Mouse (Mus musculus) kidney, embryonic 16.5 days (tissue): ENCODE data around the gene Arhgap4. TPM values are rescaled to one million over a fixed set of nuclear protein-coding genes. Genes with fewer than 3 reads are reported as not detected.

Experiments
- ATAC-seq: fragments of 200-750 bp; cut with Nextera tagmentation; 2 replicates; pipeline ENCODE4 v1.8.0; 2017; ENCODE audit warnings: moderate TSS enrichment; ENCODE audit not compliant: low FRiP score, low TSS enrichment
- H3K27ac ChIP-seq: fragments of 300-500 bp; sonication (generic); 2 replicates; pipeline ENCODE4 v1.5.1; 2014; ENCODE audit warnings: low read length
- H3K27me3 ChIP-seq: fragments of 300-500 bp; sonication (generic); 2 replicates; pipeline ENCODE4 v1.6.1; 2014; ENCODE audit warnings: low read length, control low read depth, mixed read lengths; ENCODE audit not compliant: insufficient read depth
- H3K36me3 ChIP-seq: fragments of 300-500 bp; sonication (generic); 2 replicates; pipeline ENCODE4 v1.6.1; 2014; ENCODE audit warnings: low read length, control low read depth, mixed read lengths; ENCODE audit not compliant: insufficient read depth
- H3K4me1 ChIP-seq: fragments of 300-500 bp; sonication (generic); 2 replicates; pipeline ENCODE4 v1.6.1; 2014; ENCODE audit warnings: low read length, control low read depth, mixed read lengths; ENCODE audit not compliant: insufficient read depth
- H3K4me2 ChIP-seq: fragments of 300-500 bp; sonication (generic); replicated peaks from 2 replicates; pipeline ENCODE4 v1.6.1; 2014; ENCODE audit warnings: low read depth, low read length
- H3K4me3 ChIP-seq: fragments of 300-500 bp; sonication (generic); 2 replicates; pipeline ENCODE4 v1.5.1; 2014; ENCODE audit warnings: mild to moderate bottlenecking, low read length
- H3K9ac ChIP-seq: fragments of 300-500 bp; sonication (generic); replicated peaks from 2 replicates; pipeline ENCODE4 v1.6.1; 2014; ENCODE audit warnings: low read length
- H3K9me3 ChIP-seq: fragments of 300-500 bp; sonication (generic); 2 replicates; pipeline ENCODE4 v1.6.1; 2016; ENCODE audit warnings: low read length, control low read depth
- WGBS: fragments of 180-500 bp; shearing (Covaris S2); extraction: QIAGEN DNeasy Blood & Tissue Kit; methylation state at CpG from one replicate; pipeline ENCODE4 v1.1.7; 2014; 5-methylcytosine and 5-hydroxymethylcytosine counted together
- polyA plus RNA-seq: library from polyadenylated mRNA; unstranded; fragments of >200 nt; fragmentation: Nextera tagmentation; extraction: Ambion mirVana; gene quantifications from 2 replicates; pipeline ENCODE4 v1.2.1, GENCODE M21; 2015

Gene Arhgap4
- polyA plus RNA-seq, 1 experiment from 2014 or later = 4.3 TPM

DNA sequence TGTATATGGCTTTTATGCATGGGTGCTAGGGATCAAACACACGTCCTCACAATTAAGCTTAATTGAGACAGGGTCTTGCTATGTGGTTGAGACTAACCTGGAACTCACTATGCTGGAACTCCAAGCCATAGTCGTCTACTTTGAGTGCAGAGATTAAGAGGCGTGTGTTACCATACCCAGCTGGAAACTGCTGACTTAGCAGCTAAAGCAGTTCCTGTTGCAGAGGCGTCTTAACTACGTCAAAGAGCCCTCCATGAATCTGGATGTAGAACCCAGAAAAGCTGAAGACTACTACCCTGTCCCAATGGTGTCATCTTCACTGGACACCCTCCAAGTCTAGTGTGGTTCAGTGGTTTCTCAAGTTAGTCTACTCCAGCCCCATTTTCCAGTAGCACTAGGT is 3.0 kb downstream of the Arhgap4 start:
- WGBS = 80% methylated on average over 5 of the region's 5 CpGs
- Histone ChIP-seq H3K4me3 (no peak overlapping the region), H3K4me2 (no peak overlapping the region), H3K27me3 (no peaks in the 10 kb centered on the region), H3K9me3 (no peaks in the 10 kb centered on the region), H3K27ac (no peak overlapping the region), H3K36me3 (peaks cover 9% of the 10 kb centered on the region; the same call in 1 of the 2 replicates), H3K9ac (no peak overlapping the region), H3K4me1 (peaks cover 8% of the 10 kb centered on the region)
- no peak for ATAC-seq

DNA sequence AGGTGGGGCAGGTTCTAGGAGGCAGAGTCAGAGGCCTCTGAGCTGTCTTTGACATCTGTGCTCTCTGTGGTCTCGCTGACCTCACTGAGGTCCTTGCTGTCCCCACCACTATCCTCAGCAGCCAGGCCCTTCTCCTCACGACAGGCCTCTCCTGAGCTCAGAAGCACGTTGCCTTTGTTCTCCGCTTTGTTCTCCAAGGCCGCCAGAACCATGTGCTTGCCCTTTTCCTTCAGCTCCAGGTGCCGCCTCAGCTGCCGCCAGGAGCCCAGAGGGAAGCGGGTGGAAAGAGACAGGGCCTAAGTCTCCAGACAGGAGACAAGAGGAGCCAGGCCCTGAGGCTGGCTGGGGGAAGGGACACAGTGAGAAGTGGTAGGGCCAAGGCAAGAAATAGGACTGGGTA is 4.7 kb downstream of the Arhgap4 start:
- WGBS = 84% methylated on average over 8 of the region's 8 CpGs
- H3K36me3 ChIP-seq = peaks cover 9% of the 10 kb centered on the region; the same call in 1 of the 2 replicates
- H3K27me3 ChIP-seq = no peaks in the 10 kb centered on the region
- H3K4me1 ChIP-seq = peaks cover 6% of the 10 kb centered on the region
- H3K9me3 ChIP-seq = no peaks in the 10 kb centered on the region
- H3K27ac ChIP-seq = no peak overlapping the region
- ATAC-seq = no peak
- no peak overlapping the region for H3K9ac ChIP-seq
- no peak overlapping the region for H3K4me2 ChIP-seq
- no peak overlapping the region for H3K4me3 ChIP-seq

DNA sequence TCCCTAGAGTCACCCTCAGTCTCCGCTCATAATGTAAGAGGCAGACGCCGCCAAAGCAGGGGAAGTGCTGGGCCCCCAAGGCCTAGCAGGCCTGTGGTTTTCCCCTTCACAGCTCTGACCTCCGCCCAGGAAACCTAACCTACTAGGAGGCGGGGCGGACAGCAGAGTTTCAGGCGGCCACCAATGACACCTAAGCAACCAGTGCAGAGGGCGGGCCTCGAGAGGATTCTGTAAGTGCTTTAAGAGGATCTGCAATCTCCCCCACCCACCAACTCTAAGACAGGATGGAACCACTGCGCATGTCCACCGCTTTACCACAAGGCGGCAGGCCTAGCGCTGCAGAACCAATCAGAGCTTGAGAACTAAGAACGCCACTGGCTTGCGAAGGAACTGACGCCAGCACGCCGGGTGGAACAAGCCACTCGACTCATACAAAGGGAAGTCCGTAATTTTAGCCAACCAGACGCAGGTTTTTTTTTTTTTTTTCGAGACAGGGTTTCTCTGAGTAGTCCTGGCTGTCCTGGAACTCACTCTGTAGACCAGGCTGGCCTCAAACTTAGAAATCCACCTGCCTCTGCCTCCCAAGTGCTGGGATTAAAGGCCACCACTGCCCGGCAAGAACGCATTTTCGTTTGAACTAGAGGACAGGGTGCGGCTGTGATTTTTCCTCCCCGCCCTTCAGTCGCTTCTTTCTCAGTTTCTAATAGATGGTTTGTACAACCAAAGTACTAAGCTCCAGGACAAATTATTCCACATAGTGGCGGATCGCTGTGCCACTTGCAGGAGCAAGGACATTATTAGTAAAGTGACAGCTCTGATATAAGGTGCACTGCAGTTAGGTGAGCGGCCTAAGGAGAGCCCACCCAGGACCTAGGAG is 6.6 kb downstream of the Arhgap4 start:
- H3K9ac ChIP-seq = peak overlapping the region; percentile 45
- peak; percentile 98 for ATAC-seq

DNA sequence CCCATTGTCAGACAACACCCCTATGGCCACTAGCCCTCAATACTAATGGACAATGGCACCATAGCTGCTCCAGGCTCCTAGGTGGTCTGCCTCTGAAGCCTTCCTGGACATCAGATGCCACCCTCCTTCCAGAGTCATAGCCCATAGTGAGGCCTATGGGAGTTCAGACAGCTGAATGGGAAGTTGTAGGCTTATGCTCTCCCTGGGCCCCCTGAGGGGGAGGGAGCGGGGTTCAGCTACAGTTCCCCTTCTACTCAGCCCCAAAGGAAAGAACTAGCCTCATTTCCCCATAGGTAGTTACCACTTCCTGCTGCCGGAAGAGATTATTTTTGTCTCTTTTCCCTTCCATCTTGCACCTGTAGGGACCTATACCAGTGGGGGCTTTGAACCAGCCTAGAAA is 10.1 kb downstream of the Arhgap4 start:
- no peak overlapping the region for H3K9ac ChIP-seq
- H3K27ac ChIP-seq = no peak overlapping the region
- H3K4me2 ChIP-seq = no peak overlapping the region
- H3K4me1 ChIP-seq = no peaks in the 10 kb centered on the region
- no peaks in the 10 kb centered on the region for H3K36me3 ChIP-seq
- H3K9me3 ChIP-seq = no peaks in the 10 kb centered on the region
- H3K4me3 ChIP-seq = no peak overlapping the region
- 91% methylated on average over 2 of the region's 2 CpGs for WGBS
- H3K27me3 ChIP-seq = no peaks in the 10 kb centered on the region; the same call in 1 of the 2 replicates
- ATAC-seq = no peak

More for the DNA sequence above, 6.6 kb downstream of the Arhgap4 start:
- peak overlapping the region; percentile 37 for H3K4me2 ChIP-seq
- peak overlapping the region; percentile 83 for H3K27ac ChIP-seq
- H3K4me1 ChIP-seq = no peaks in the 10 kb centered on the region
- WGBS = 34% methylated on average over 31 of the region's 31 CpGs
- H3K9me3 ChIP-seq = no peaks in the 10 kb centered on the region
- H3K27me3 ChIP-seq = no peaks in the 10 kb centered on the region
- H3K36me3 ChIP-seq = peaks cover 9% of the 10 kb centered on the region; the same call in 1 of the 2 replicates
- H3K4me3 ChIP-seq = peak overlapping the region; percentile 21; the same call in 1 of the 2 replicates

DNA sequence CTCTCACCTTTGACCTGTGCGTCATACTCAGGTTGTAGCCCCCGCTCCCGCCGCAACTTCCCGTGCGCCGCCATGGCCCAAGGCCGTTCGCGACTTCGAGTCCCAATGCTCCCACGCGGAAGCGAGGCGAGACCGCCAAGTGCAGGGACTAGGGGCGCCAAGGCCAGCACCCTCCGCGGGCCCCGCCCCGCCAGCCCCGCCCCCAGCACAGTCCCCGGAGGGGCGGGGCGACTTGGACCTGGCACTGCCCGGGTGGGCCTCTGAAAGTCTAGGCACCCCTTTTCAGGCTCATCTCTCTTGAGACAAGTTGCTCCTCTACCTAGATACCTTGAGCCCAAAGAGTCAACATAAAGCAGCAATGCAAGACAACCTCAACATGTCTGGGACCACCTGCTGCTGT is 10.5 kb downstream of the Arhgap4 start:
- H3K4me3 ChIP-seq = peak overlapping the region; percentile 30
- peak overlapping the region; percentile 46; the same call in 1 of the 2 replicates for H3K9ac ChIP-seq
- H3K27me3 ChIP-seq = no peaks in the 10 kb centered on the region; the same call in 1 of the 2 replicates
- 33% methylated on average over 25 of the region's 26 CpGs for WGBS
- peak overlapping the region; percentile 50 for H3K4me2 ChIP-seq
- ATAC-seq = no peak
- H3K4me1 ChIP-seq = no peaks in the 10 kb centered on the region
- no peak overlapping the region for H3K27ac ChIP-seq
- no peaks in the 10 kb centered on the region for H3K36me3 ChIP-seq
- H3K9me3 ChIP-seq = no peaks in the 10 kb centered on the region

DNA sequence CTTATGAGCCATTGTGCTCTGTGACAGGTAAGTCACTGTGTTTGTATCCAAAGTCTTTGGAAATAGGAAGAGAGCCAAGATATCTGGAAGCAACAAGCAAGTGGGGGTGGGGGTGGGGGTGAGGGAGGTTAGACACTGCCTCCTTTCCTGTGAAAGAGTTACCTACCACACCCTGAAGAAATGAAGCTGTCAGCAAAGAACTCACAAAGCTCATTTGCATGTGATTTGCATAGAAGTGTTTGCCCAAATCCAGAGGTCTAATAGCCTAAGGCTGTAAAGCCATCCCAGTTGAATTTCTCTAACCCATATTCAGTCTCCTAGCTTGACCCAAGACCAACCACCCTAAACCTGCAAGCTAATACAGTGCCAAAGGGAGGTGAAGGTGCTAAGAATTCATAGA is 11.2 kb downstream of the Arhgap4 start:
- no peak for ATAC-seq
- Histone ChIP-seq H3K9ac (no peak overlapping the region), H3K27me3 (no peaks in the 10 kb centered on the region; the same call in 1 of the 2 replicates), H3K36me3 (no peaks in the 10 kb centered on the region), H3K4me2 (no peak overlapping the region), H3K4me1 (no peaks in the 10 kb centered on the region), H3K4me3 (peak overlapping the region; percentile 30; the same call in 1 of the 2 replicates), H3K27ac (no peak overlapping the region), H3K9me3 (no peaks in the 10 kb centered on the region)

DNA sequence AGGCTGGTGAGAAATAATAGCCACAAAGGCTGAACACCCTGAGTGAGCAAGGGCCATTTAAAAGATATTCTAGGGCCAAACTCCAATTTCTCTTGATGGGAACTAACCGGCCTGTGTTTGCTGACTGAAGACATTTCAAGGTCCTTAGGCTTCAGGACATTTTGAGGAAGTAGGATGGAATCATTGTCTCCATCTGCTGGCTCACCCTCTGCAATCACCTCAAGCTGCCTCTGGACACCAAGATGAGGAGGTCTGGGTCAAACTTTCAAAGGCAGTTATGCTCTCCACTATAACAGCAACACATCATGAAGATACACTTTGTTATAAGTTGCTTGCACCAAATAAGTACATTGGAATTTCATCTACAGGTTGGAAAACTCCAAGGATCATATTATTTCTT is 11.6 kb downstream of the Arhgap4 start:
- no peaks in the 10 kb centered on the region for H3K36me3 ChIP-seq
- H3K4me2 ChIP-seq = no peak overlapping the region
- no peak overlapping the region for H3K27ac ChIP-seq
- H3K9ac ChIP-seq = no peak overlapping the region
- H3K9me3 ChIP-seq = no peaks in the 10 kb centered on the region
- ATAC-seq = no peak
- 96% methylated on average over 1 of the region's 1 CpGs for WGBS
- no peaks in the 10 kb centered on the region; the same call in 1 of the 2 replicates for H3K27me3 ChIP-seq
- H3K4me3 ChIP-seq = no peak overlapping the region
- no peaks in the 10 kb centered on the region for H3K4me1 ChIP-seq

DNA sequence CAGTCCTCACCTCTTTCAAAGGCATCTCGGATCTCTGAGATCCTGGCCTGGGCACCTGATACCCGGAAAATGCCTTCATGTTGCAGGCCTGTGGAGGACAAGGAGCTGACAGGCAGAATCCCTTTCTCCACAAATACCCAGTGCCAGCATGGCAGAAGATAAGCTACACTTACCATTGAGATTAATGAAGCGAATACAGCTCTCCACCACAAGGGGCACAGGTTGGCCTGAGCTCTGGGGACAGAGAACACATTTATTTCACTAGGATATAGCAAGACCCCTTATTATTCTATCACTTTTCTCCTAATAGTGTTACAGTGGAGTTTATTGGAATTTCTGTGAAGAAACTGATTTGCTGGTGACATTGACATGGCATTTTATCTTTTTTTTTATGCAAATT is 23.7 kb downstream of the Arhgap4 start:
- 73% methylated on average over 3 of the region's 3 CpGs for WGBS
- no peaks in the 10 kb centered on the region for H3K9me3 ChIP-seq
- H3K4me3 ChIP-seq = no peak overlapping the region
- H3K27ac ChIP-seq = no peak overlapping the region
- H3K36me3 ChIP-seq = no peaks in the 10 kb centered on the region
- no peaks in the 10 kb centered on the region; the same call in 1 of the 2 replicates for H3K27me3 ChIP-seq
- H3K4me1 ChIP-seq = no peaks in the 10 kb centered on the region
- ATAC-seq = no peak
- H3K4me2 ChIP-seq = no peak overlapping the region
- H3K9ac ChIP-seq = no peak overlapping the region

DNA sequence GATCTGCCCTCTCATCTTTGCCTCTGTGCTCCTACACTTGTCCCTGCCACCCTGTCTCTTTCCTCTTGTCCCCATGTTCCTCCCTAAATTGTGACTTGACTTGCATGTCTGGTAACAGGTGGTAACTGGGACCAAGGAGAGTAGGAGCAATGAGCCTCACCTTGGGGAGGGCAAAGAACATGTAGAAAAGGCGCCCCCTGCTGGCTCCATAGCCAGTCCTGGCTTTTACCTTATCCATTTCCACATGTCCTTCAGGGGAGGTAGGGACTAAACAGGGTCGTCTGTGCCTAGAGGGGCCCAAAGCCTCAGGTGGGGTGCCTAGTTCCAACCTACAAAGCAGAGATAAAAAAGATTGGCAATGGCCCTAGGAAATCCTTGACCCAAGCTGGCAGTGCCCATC is 26.0 kb downstream of the Arhgap4 start, which contains the start of gene L1cam:
Gene L1cam, minus strand, starts transcription at position 387 of the 400 bp plus-strand sequence.
- no peak within 1 kb of the TSS for H3K9ac ChIP-seq
- 27% methylated on average over 2 of the region's 2 CpGs for WGBS
- no peak within 1 kb of the TSS for H3K4me2 ChIP-seq
- H3K4me1 ChIP-seq = no peaks in the 10 kb centered on the region
- ATAC-seq = no peak
- no peak within 1 kb of the TSS for H3K4me3 ChIP-seq
- H3K36me3 ChIP-seq = no peaks in the 10 kb centered on the region
- no peak within 1 kb of the TSS for H3K27ac ChIP-seq
- H3K9me3 ChIP-seq = no peaks in the 10 kb centered on the region
- H3K27me3 ChIP-seq = no peaks in the 10 kb centered on the region; the same call in 1 of the 2 replicates

DNA sequence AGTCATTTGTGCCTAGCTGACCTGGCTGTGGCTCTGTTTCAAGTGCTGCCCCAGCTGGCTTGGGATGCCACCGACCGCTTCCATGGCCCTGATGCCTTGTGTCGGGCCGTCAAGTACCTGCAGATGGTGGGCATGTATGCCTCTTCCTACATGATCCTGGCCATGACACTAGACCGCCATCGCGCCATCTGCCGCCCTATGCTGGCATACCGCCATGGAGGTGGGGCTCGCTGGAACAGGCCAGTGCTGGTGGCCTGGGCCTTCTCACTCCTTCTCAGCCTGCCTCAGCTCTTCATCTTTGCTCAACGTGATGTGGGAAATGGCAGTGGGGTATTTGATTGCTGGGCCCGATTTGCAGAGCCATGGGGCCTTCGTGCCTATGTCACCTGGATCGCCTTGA is 28.8 kb downstream of the Arhgap4 start:
- no peak for ATAC-seq
- WGBS = 90% methylated on average over 14 of the region's 14 CpGs
- H3K4me1 ChIP-seq = no peaks in the 10 kb centered on the region
- H3K27me3 ChIP-seq = no peaks in the 10 kb centered on the region; the same call in 1 of the 2 replicates
- no peaks in the 10 kb centered on the region for H3K9me3 ChIP-seq
- no peak overlapping the region for H3K4me2 ChIP-seq
- H3K36me3 ChIP-seq = no peaks in the 10 kb centered on the region
- no peak overlapping the region for H3K9ac ChIP-seq
- no peak overlapping the region for H3K27ac ChIP-seq
- no peak overlapping the region for H3K4me3 ChIP-seq
